Mouse (Mus musculus) adrenal gland, adult 8-10 months (tissue): ENCODE measurements around the gene Scrg1. TPM values are rescaled to one million over a fixed set of nuclear protein-coding genes. Genes with fewer than 3 reads are reported as not detected.
A peak's percentile ranks its signal among the peaks of the same experiment; 100 is the strongest.
"Not testable (repeated sequence)": the region's sequence is repeated elsewhere in the genome, so short reads cannot be mapped to it uniquely, and the experiment has no call there.

ENCODE experiments used
- DNase-seq: peaks from one replicate; pipeline ENCODE4 v3.0.0; 2022
- total RNA-seq, 4 experiments: library from RNA; stranded (reverse); gene quantifications; 2 replicates each; pipeline ENCODE4 v1.2.4; 2022

Scrg1 gene
- total RNA-seq, 4 experiments from 2014 or later: 0.59 to 0.75 TPM; not detected in 2

- DNase-seq: peak; percentile 100
Measured at GRCm38 (mm10) chr8:57511316-57512118, 55.8 kb downstream of the Scrg1 start, which contains the start of gene Hmgb2. Gene Hmgb2 (plus strand): TSS chr8:57511907.

GRCm38 (mm10) chr8:57512141-57513056 lies 56.7 kb downstream of the Scrg1 start:
- no peak for DNase-seq

DNA sequence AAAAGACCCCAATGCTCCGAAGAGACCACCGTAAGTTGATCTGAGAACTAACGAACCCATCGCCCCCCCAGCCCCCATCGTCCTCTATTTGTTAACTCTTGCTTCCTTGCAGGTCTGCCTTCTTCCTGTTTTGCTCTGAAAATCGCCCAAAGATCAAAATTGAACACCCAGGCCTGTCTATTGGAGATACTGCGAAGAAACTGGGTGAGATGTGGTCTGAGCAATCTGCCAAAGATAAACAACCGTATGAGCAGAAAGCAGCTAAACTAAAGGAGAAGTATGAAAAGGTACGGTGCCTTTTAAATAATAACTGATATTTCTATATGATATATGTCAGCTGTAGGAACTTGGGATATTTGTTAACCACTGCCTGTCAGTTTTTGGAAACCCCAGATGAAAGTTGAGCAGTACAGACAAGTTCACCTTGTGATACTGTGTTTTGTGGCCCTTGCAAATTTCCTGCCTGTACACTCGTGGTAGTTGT lies 57.5 kb downstream of the Scrg1 start:
- not testable (repeated sequence) for DNase-seq

DNA sequence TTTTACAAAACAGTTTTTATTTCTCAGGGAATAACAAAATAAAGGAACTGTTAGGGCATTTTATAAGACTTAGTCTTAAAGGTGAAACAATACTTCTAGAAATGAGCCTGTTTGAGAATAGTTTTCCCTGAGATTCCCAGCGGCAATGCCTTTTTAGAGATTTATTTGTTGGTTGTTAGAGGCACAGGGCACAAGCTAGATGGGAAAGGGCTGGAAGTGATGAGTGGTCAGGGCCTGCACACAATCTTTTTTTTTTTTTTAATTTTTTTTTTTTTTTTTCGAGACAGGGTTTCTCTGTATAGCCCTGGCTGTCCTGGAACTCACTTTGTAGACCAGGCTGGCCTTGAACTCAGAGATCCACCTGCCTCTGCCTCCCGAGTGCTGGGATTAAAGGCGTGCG lies 61.0 kb downstream of the Scrg1 start:
- DNase-seq: not testable (repeated sequence)

GRCm38 (mm10) chr8:57517723-57518122 lies 62.0 kb downstream of the Scrg1 start:
- DNase-seq: no peak

- no peak for DNase-seq
Measured at GRCm38 (mm10) chr8:57520186-57520786, 64.6 kb downstream of the Scrg1 start.

Other genes starting within 250 kb of the Scrg1 start
- 10 to 100 TPM; 41.8 to 70.8 (median 51.0) TPM for gene Hand2, start 134.9 kb upstream of the Scrg1 start, total RNA-seq
- gene Sap30, start 31.9 kb downstream of the Scrg1 start, total RNA-seq: 10 to 100 TPM; 12.0 to 16.9 (median 12.8) TPM
- 10 to 100 TPM; 11.8 to 18.1 (median 14.3) TPM for gene Hmgb2, start 56.0 kb downstream of the Scrg1 start, total RNA-seq
- 10 to 100 TPM; 11.3 to 14.2 (median 12.7) TPM for gene Galnt7, start 197.1 kb downstream of the Scrg1 start, total RNA-seq